Mouse (Mus musculus) limb, embryonic 11.5 days (tissue): ENCODE measurements around the gene Chrm2. TPM values are rescaled to one million over a fixed set of nuclear protein-coding genes. Genes with fewer than 3 reads are reported as not detected.
A peak's percentile ranks its signal among the peaks of the same experiment; 100 is the strongest.

ENCODE experiments used
- ATAC-seq: fragments of 200-750 bp; cut with Nextera tagmentation; 2 replicates; pipeline ENCODE4 v1.8.0; 2017; ENCODE audit warnings: low read depth; ENCODE audit not compliant: insufficient number of reproducible peaks, low FRiP score, low TSS enrichment
- DNase-seq: peaks from one replicate; pipeline ENCODE4 v3.0.0-alpha.2; 2015; ENCODE audit warnings: low spot score
- H3K27ac ChIP-seq: fragments of 300-500 bp; sonication (generic); replicated peaks from 2 replicates; pipeline ENCODE4 v1.5.1; 2014; ENCODE audit warnings: low read depth, mild to moderate bottlenecking, low read length
- H3K27me3 ChIP-seq: fragments of 300-500 bp; sonication (generic); 2 replicates; pipeline ENCODE4 v1.6.1; 2014; ENCODE audit warnings: mild to moderate bottlenecking, low read length, mixed read lengths; ENCODE audit not compliant: control insufficient read depth, insufficient read depth
- H3K36me3 ChIP-seq: fragments of 300-500 bp; sonication (generic); 2 replicates; pipeline ENCODE4 v1.6.1; 2014; ENCODE audit warnings: mild to moderate bottlenecking, low read length, moderate library complexity, mixed read lengths; ENCODE audit not compliant: control insufficient read depth, insufficient read depth
- H3K4me1 ChIP-seq: fragments of 300-500 bp; sonication (generic); 2 replicates; pipeline ENCODE4 v1.6.1; 2014; ENCODE audit warnings: low read length, mixed read lengths; ENCODE audit not compliant: control insufficient read depth, insufficient read depth
- H3K4me2 ChIP-seq: fragments of 300-500 bp; sonication (generic); 2 replicates; pipeline ENCODE4 v1.6.1; 2014; ENCODE audit warnings: low read depth, mild to moderate bottlenecking, moderate library complexity; ENCODE audit not compliant: severe bottlenecking
- H3K4me3 ChIP-seq: fragments of 300-500 bp; sonication (generic); 2 replicates; pipeline ENCODE4 v1.5.1; 2014; ENCODE audit warnings: low read depth, low read length
- H3K9ac ChIP-seq: fragments of 300-500 bp; sonication (generic); 2 replicates; pipeline ENCODE4 v1.6.1; 2014; ENCODE audit warnings: mild to moderate bottlenecking, low read length
- H3K9me3 ChIP-seq: fragments of 300-500 bp; sonication (generic); 2 replicates; pipeline ENCODE4 v1.6.1; 2016; ENCODE audit warnings: low read length; ENCODE audit not compliant: control insufficient read depth
- WGBS: fragments of 180-500 bp; shearing (Covaris S2); extraction: QIAGEN DNeasy Blood & Tissue Kit; methylation state at CpG from one replicate; pipeline ENCODE4 v1.1.7; 2014; 5-methylcytosine and 5-hydroxymethylcytosine counted together
- polyA plus RNA-seq: library from polyadenylated mRNA; unstranded; fragments of >200 nt; fragmentation: Nextera tagmentation; extraction: Ambion mirVana; gene quantifications from 2 replicates; pipeline ENCODE4 v1.2.1, GENCODE M21; 2014

Gene Chrm2
- polyA plus RNA-seq, 1 experiment from 2014 or later, result 0.24 TPM

DNA sequence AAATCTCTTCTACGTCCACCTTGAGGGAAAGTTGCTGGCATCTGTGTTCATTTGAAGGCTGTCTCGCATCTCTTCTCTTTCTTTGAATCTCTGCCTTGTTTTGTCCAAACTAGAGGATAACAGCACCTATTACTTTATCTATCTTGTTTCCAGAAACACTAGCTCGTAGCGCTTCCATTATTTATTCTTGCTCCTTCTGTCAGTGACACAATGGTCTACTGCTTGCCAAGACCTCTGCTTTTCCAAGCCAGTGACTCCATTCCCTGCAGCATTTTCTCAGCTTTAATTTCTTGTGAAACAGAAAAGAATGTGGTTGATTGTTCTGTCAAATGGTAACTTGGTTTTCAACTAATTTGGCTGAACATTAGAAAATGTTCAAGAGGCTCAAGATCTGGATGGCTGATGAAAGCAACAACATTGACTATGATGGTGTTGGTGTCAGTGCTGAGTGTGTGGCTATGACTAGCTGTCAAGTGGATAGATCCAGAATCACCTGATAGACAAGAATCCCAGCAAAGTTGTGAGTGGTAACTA is 96.3 kb downstream of the Chrm2 start:
- Histone ChIP-seq H3K27me3 (no peaks in the 10 kb centered on the region), H3K4me1 (no peaks in the 10 kb centered on the region), H3K27ac (no peak overlapping the region), H3K4me3 (no peak overlapping the region), H3K9me3 (no peaks in the 10 kb centered on the region), H3K4me2 (no peak overlapping the region), H3K36me3 (no peaks in the 10 kb centered on the region), H3K9ac (no peak overlapping the region)
- ATAC-seq, result no peak
- WGBS, result 91% methylated on average over 4 of the region's 4 CpGs
- no peak for DNase-seq

DNA sequence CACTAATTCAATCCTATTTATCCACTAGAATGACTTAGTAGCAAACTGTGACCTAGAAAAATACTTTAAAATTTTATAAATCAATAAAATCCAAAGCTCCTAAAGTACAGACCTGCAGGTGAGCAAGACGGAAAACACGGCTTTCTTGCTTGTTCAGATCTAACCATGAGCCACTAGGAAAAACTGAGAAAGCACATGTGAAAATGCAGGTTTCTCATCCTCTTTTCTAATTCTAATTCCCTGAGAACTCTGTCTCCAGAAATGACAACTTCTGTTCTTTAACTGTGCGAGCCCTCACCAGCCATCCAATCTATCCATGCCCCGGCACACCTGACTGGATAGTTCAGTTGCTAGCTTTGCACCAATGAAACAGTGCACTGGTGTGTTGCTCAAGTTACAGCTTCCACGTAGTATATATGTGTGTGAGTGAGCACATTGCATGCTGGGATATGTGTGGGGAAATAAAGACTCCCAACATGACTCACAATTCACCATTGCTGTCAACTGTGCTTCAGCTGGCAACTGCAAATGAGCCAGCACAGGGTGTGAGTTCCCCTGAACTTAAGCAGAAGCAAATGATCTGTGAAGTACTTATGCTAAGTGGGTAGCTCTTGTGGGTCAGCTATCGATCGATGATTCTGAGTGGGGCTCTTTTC is 119.3 kb downstream of the Chrm2 start:
- Histone ChIP-seq H3K4me1 (no peaks in the 10 kb centered on the region), H3K9ac (no peak overlapping the region), H3K36me3 (no peaks in the 10 kb centered on the region), H3K9me3 (no peaks in the 10 kb centered on the region), H3K27me3 (no peaks in the 10 kb centered on the region), H3K27ac (no peak overlapping the region), H3K4me3 (no peak overlapping the region), H3K4me2 (no peak overlapping the region)
- ATAC-seq (peak; percentile 72; the same call in 1 of the 2 replicates), DNase-seq (no peak)
- WGBS, result 72% methylated on average over 7 of the region's 7 CpGs

DNA sequence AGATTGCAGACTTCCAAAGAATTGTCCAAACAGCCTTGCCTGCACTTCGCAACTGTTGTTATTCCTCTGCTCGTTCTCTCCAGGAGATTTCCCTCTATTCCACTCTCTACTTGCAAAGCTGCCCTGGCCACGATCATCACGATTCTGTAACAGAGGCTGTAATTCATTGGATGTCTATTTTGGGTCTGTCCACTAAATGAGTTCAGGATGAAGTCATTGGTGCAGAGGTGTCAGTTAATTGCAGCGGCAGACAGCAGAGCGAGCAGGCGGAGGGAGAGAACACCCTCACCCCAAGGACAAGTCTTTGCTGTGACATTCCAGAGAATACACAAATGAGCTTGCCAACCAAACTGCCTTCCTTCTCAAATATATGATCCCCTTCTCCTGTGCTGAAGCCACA is 120.1 kb downstream of the Chrm2 start:
- Histone ChIP-seq H3K9ac (no peak overlapping the region), H3K36me3 (no peaks in the 10 kb centered on the region), H3K9me3 (no peaks in the 10 kb centered on the region), H3K4me2 (no peak overlapping the region), H3K4me1 (no peaks in the 10 kb centered on the region), H3K27me3 (no peaks in the 10 kb centered on the region), H3K4me3 (no peak overlapping the region), H3K27ac (no peak overlapping the region)
- ATAC-seq (no peak), DNase-seq (no peak)
- 21% methylated on average over 7 of the region's 7 CpGs for WGBS

DNA sequence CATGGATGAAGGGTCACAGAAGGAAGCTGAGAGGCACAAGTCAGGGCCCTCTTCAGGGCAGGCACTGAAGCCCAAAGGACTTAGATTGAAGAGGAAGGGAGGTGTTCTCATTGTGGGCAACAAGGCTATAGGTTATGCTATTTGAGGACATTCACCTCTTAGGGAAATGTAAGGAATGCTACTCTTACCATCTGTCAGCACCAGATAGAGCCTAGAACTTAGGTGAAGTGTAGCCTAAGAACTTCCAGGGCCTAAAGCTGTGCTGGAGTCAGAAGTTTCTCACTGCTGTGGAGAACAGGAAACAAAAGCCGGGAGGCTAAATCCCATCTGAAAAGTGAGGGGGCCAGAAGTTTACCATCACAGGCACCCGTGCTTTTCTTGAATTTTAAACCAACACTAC is 120.6 kb downstream of the Chrm2 start:
- DNase-seq, result no peak
- Histone ChIP-seq H3K9ac (no peak overlapping the region), H3K27me3 (no peaks in the 10 kb centered on the region), H3K4me2 (no peak overlapping the region), H3K36me3 (no peaks in the 10 kb centered on the region), H3K27ac (no peak overlapping the region), H3K9me3 (no peaks in the 10 kb centered on the region), H3K4me3 (no peak overlapping the region), H3K4me1 (no peaks in the 10 kb centered on the region)
- ATAC-seq, result no peak
- WGBS, result 66% methylated on average over 2 of the region's 2 CpGs

DNA sequence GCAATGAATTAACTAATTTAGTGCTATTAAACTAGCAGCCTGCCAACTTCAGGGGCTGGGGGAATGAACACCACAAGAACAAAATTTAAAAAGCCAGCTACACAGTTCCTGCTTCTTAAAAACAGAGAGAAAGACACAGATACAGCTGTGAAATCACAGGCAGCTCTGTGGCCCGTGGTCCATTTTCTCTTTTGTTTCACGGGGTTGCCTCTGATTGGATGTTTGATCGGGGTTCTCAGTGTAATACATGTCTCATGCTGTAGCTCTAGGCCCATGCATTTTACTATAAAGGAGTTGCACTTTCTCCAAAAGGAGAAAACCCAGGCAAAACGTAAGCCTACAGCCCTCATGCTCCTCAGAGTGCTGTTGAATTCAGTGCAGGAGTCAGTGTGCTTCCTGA is 128.6 kb downstream of the Chrm2 start:
- Histone ChIP-seq H3K4me2 (no peak overlapping the region), H3K4me1 (no peaks in the 10 kb centered on the region), H3K27ac (no peak overlapping the region), H3K9me3 (no peaks in the 10 kb centered on the region), H3K4me3 (no peak overlapping the region), H3K9ac (no peak overlapping the region), H3K36me3 (no peaks in the 10 kb centered on the region), H3K27me3 (no peaks in the 10 kb centered on the region)
- 83% methylated on average over 4 of the region's 4 CpGs for WGBS
- DNase-seq (no peak), ATAC-seq (no peak)

DNA sequence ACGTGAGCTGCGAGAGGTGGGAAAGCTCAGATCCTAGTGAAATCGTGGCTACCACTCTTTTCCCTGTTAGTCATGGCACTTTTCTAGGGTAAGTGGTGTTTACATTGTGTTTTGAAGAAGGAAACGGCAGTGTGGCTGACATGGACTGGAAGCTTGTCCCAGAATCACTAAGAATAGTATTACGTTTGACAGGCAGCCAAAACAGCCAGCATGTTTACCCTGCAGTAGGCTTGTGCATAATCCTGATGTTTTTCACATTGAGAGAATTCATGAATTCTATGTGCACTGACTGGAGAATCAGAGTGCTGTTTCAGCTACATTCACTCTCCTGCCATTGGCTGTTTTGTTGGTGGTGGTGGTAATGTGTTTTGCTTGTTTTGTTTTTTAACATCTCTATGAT is 129.4 kb downstream of the Chrm2 start:
- Histone ChIP-seq H3K9ac (no peak overlapping the region), H3K27me3 (no peaks in the 10 kb centered on the region), H3K36me3 (no peaks in the 10 kb centered on the region), H3K4me1 (no peaks in the 10 kb centered on the region), H3K4me3 (no peak overlapping the region), H3K9me3 (no peaks in the 10 kb centered on the region), H3K27ac (no peak overlapping the region), H3K4me2 (no peak overlapping the region)
- 74% methylated on average over 5 of the region's 5 CpGs for WGBS
- ATAC-seq, result no peak
- no peak for DNase-seq

DNA sequence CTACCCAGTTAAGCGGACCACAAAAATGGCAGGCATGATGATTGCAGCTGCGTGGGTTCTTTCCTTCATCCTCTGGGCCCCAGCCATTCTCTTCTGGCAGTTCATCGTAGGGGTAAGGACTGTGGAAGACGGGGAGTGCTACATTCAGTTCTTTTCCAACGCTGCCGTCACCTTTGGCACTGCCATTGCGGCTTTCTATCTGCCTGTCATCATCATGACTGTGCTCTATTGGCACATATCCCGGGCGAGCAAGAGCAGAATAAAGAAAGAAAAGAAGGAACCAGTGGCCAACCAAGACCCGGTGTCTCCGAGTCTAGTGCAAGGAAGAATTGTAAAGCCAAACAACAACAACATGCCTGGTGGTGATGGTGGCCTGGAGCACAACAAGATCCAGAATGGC is 135.7 kb downstream of the Chrm2 start:
- no peaks in the 10 kb centered on the region for H3K4me1 ChIP-seq
- H3K4me2 ChIP-seq, result no peak overlapping the region
- H3K9me3 ChIP-seq, result no peaks in the 10 kb centered on the region
- ATAC-seq (no peak), DNase-seq (no peak)
- H3K4me3 ChIP-seq, result no peak overlapping the region
- H3K27me3 ChIP-seq, result no peaks in the 10 kb centered on the region
- no peaks in the 10 kb centered on the region for H3K36me3 ChIP-seq
- 94% methylated on average over 11 of the region's 11 CpGs for WGBS
- H3K9ac ChIP-seq, result no peak overlapping the region
- no peak overlapping the region for H3K27ac ChIP-seq

DNA sequence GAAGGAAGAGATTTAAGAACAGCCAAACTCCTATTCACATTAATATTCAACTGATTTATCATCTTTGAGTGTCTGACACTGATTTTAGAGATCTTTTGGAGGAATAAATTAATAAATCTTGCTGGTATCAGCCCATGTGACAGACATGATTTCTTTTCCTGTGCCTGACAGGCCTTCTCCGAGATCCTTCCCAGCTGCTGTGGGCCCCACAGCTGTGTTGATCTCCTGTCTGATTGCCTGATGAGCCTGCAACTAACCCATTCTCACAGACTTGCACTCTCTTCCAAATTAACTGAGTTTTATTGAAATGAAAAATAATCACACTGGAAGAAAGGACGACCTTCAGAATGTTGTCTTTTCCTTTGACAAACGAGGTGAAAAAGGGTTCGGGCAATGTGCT is 140.6 kb downstream of the Chrm2 start:
- no peak for DNase-seq
- H3K9ac ChIP-seq, result no peak overlapping the region
- H3K27ac ChIP-seq, result no peak overlapping the region
- ATAC-seq, result no peak
- no peaks in the 10 kb centered on the region for H3K36me3 ChIP-seq
- H3K4me2 ChIP-seq, result no peak overlapping the region
- H3K4me3 ChIP-seq, result no peak overlapping the region
- no peaks in the 10 kb centered on the region for H3K4me1 ChIP-seq
- H3K27me3 ChIP-seq, result no peaks in the 10 kb centered on the region
- H3K9me3 ChIP-seq, result no peaks in the 10 kb centered on the region
- WGBS, result 85% methylated on average over 4 of the region's 4 CpGs

DNA sequence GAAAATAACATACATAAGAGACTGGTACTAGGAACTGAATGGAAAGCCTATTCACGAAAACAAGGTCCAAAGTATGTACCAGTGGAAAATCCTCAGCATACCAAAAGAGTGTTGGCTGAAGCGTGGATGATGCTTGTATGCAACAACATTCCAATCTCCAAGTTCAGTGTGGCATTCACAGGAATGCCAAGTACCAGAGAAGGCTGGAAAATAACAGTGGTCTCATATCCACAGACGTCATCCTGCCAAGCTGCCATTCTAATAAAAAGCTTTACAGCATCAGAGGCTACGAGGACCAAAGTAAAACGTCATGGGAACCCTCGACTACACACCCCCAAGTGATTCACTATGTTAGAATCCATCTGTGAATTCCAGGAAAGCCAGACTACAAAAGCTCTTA is 153.4 kb downstream of the Chrm2 start:
- no peaks in the 10 kb centered on the region for H3K9me3 ChIP-seq
- H3K36me3 ChIP-seq, result no peaks in the 10 kb centered on the region
- H3K9ac ChIP-seq, result no peak overlapping the region
- H3K27me3 ChIP-seq, result no peaks in the 10 kb centered on the region
- no peak for DNase-seq
- ATAC-seq, result no peak
- no peak overlapping the region for H3K4me3 ChIP-seq
- no peak overlapping the region for H3K4me2 ChIP-seq
- H3K4me1 ChIP-seq, result no peaks in the 10 kb centered on the region
- WGBS, result 79% methylated on average over 6 of the region's 6 CpGs
- no peak overlapping the region for H3K27ac ChIP-seq
